Mouse (Mus musculus) inflammation-experienced regulatory T-cells (primary cell): Measurements from ENCODE around the gene Il1f6. TPM values are rescaled to one million over a fixed set of nuclear protein-coding genes. Genes with fewer than 3 reads are reported as not detected.

ENCODE experiments used
- polyA plus RNA-seq, 2 experiments: library from polyadenylated mRNA; unstranded; fragments of 100-300 nt; shearing (Covaris generic); gene quantifications; one replicate each; pipeline ENCODE4 v1.2.1; 2017

The Il1f6 gene
- not detected for polyA plus RNA-seq

GRCm38 (mm10) chr2:24215118-24215517, at the start of gene Il1f6:
Il1f6 (plus strand) TSS chr2:24215418.

GRCm38 (mm10) chr2:24186176-24186575, 29.0 kb upstream of the Il1f6 start, which contains the start of gene Il1f9:
Il1f9 (plus strand) TSS chr2:24186476.

Other genes with a start within 250 kb of the Il1f6 start
- gene Hnmt, start 166.0 kb upstream of the Il1f6 start, polyA plus RNA-seq = under 1 TPM; 0.48 to 0.83 TPM
- gene Tbpl2, start 118.8 kb upstream of the Il1f6 start, polyA plus RNA-seq = not detected
- not detected for gene Il1f8, start 62.3 kb upstream of the Il1f6 start, polyA plus RNA-seq
- gene Il1f9, start 28.9 kb upstream of the Il1f6 start, polyA plus RNA-seq = not detected
- gene Il1f5, start 61.5 kb downstream of the Il1f6 start, polyA plus RNA-seq = under 1 TPM in 1 of 2 experiments, not detected in 1; 0.55 TPM
- not detected for gene Il1f10, start 75.8 kb downstream of the Il1f6 start, polyA plus RNA-seq
- gene Il1rn, start 121.4 kb downstream of the Il1f6 start, polyA plus RNA-seq = 1 to 10 TPM; 1.3 to 1.4 TPM
- gene Psd4, start 152.2 kb downstream of the Il1f6 start, polyA plus RNA-seq = 100 to 1,000 TPM; 137 to 142 TPM